Mouse (Mus musculus): ENCODE results near the gene Creb1. TPM values are rescaled to one million over a fixed set of nuclear protein-coding genes. Genes with fewer than 3 reads are reported as not detected.

Gene Creb1
- polyA plus RNA-seq (2012; ENCODE audit: low replicate concordance) = 12.2 and 14.7 TPM in 2 replicates

DNA sequence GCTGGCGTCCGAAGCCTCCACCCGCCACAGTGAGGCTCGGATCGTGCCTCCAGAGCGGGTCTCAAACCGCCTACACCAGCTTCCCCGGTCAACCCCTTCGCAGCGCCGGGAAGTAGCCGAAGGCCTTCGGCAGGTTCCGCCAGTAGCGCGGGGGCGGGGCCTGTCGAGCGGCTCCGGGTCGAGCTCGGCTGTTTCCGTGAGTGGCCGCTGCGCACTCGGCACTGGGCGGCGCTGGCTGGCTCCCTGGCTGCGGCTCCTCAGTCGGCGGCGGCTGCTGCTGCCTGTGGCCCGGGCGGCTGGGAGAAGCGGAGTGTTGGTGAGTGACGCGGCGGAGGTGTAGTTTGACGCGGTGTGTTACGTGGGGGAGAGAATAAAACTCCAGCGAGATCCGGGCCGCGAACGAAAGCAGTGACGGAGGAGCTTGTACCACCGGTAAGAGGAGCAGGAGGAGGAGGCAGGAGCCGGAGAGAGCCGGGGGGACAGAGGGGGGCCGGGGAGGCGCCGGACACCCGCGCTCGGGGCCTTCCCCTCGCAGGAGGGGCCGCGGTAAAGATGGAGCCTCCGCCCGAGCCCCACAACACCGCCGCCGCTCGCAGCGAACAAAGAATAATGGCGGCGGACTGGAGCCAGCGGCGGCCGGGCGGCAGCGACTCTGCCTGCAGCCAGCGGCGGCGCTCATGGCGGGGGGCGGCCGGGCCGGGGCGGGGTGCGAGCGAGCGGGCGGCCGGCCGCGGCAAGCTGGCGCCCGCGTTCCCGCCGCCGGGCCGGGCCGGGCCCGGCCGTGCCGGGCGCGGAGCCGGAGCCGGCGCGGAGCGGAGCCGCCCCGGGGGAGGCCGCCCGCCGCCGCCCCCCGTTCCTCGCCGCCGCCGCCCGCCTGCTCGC lies at the start of gene Creb1:
Creb1 (plus strand) TSS at position 57 of the 882 bp plus-strand sequence.

GRCm38 (mm10) chr1:64616881-64617714 lies 84.7 kb downstream of the Creb1 start, which contains the start of gene Mettl21a:
TSS of gene Mettl21a (minus strand) at chr1:64617242.

Other genes with a start within 250 kb of the Creb1 start
- gene Mettl21a, start 84.6 kb downstream of the Creb1 start, polyA plus RNA-seq (2012; ENCODE audit: low replicate concordance) = 8.1 and 8.2 TPM in 2 replicates
- gene Ccnyl1, start 157.8 kb downstream of the Creb1 start, polyA plus RNA-seq (2012; ENCODE audit: low replicate concordance) = 10.9 and 26.6 TPM in 2 replicates
- gene Fzd5, start 205.1 kb downstream of the Creb1 start, polyA plus RNA-seq (2012; ENCODE audit: low replicate concordance) = 7.7 and 12.4 TPM in 2 replicates

Data from hematopoietic multipotent progenitor cell, adult 10-12 weeks (in vitro differentiated cells).